9 mouse cellular contexts compared by ENCODE assay signal in the genomic region with DNA sequence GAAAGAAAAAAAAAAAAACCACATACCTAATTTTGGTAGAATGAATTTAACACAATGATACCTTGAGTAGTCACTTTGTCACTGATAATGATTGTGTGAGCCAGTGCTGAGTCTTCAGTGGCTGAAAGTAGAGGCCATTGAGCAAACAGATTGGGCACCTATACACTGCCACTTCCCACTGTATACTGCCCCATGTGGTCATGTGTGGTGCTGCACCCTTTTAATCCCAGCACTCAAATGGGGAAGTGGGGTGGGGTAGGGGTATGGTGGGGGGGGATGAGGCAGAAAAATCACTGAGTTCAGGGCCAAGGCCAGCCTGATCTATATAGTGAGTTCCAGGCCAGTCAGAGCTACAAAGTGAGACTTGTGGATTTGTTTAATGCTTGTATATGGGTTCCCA. TPM values are rescaled to one million over a fixed set of nuclear protein-coding genes. Genes with fewer than 3 reads are reported as not detected.
DNase-seq lines count a peak whose midpoint lies in the region; ATAC-seq and TF ChIP-seq lines count a peak whose summit lies in the region.
"Had no signal": no experiment of that assay in that cellular context is flagged by ENCODE, and none has a peak within 500 bp of the region (broad histone marks: within the 10 kb centered on the region; RNA-seq: fewer than 3 reads in every experiment).

No protein-coding gene starts in this region.

- TF ChIP-seq CTCF in heart, postnatal 0 days (IDR thresholded peaks at IDR 0.05; ENCODE audit: low read depth) = peak; percentile 65
- TF ChIP-seq CTCF in hindbrain, postnatal 0 days (IDR thresholded peaks at IDR 0.05; ENCODE audit: low read depth) = peak; percentile 75
- peak; percentile 75 for TF ChIP-seq CTCF in midbrain, postnatal 0 days (IDR thresholded peaks at IDR 0.05)

- H3K27ac ChIP-seq in heart, postnatal 0 days (ENCODE audit: low read depth) = no peak overlapping the region
- no peak overlapping the region for H3K27ac ChIP-seq in hindbrain, postnatal 0 days
- no peak overlapping the region for H3K27ac ChIP-seq in midbrain, postnatal 0 days (ENCODE audit: low read depth, low read length)
- H3K27ac ChIP-seq: stomach, embryonic 15.5 days had no signal

- H3K36me3 ChIP-seq in heart, postnatal 0 days (replicated peaks; ENCODE audit: control insufficient read depth, insufficient read depth, low read length) = 0 out of 2 replicates have a peak, but pooled peaks cover 5% of the 10 kb centered on the region
- H3K36me3 ChIP-seq in hindbrain, postnatal 0 days (ENCODE audit: insufficient read depth, low read length) = peaks cover 13% of the 10 kb centered on the region; the same call in 1 of the 2 replicates
- peaks cover 18% of the 10 kb centered on the region for H3K36me3 ChIP-seq in midbrain, postnatal 0 days (ENCODE audit: insufficient read depth, low read length)
- H3K36me3 ChIP-seq: stomach, embryonic 15.5 days had no signal

- no peaks in the 10 kb centered on the region for H3K4me1 ChIP-seq in heart, postnatal 0 days (ENCODE audit: control insufficient read depth, insufficient read depth)
- H3K4me1 ChIP-seq in hindbrain, postnatal 0 days (ENCODE audit: insufficient read depth, low read length) = no peaks in the 10 kb centered on the region
- no peaks in the 10 kb centered on the region for H3K4me1 ChIP-seq in midbrain, postnatal 0 days (ENCODE audit: insufficient read depth, low read length)
- H3K4me1 ChIP-seq: stomach, embryonic 15.5 days had no signal

- H3K4me2 ChIP-seq in heart, postnatal 0 days (ENCODE audit: low read depth, low read length) = no peak overlapping the region
- H3K4me2 ChIP-seq in hindbrain, postnatal 0 days (ENCODE audit: low read depth, low read length) = no peak overlapping the region
- H3K4me2 ChIP-seq in midbrain, postnatal 0 days (ENCODE audit: low read depth, low read length, poor library complexity, severe bottlenecking) = no peak overlapping the region
- H3K4me2 ChIP-seq: stomach, embryonic 15.5 days had no signal

- H3K4me3 ChIP-seq in heart, postnatal 0 days (ENCODE audit: low read depth, low read length) = no peak overlapping the region
- no peak overlapping the region for H3K4me3 ChIP-seq in hindbrain, postnatal 0 days (ENCODE audit: low read length)
- no peak overlapping the region for H3K4me3 ChIP-seq in midbrain, postnatal 0 days (ENCODE audit: low read depth, low read length)
- H3K4me3 ChIP-seq: stomach, embryonic 15.5 days had no signal

- TF ChIP-seq EP300 in heart, postnatal 0 days (IDR thresholded peaks at IDR 0.05; ENCODE audit: low read depth) = no peak

- DNase-seq in heart, postnatal 0 days (ENCODE audit: low spot score) = no peak
- no peak for DNase-seq in heart, adult 8-10 months (ENCODE audit: low spot score)
- DNase-seq in 416B (ENCODE audit: low read depth) (peak; percentile 68), NIH3T3 (ENCODE audit: low read depth) (peak; percentile 31)
- DNase-seq in hindbrain, postnatal 0 days (ENCODE audit: low spot score) = peak; percentile 46
- peak; percentile 15 for DNase-seq in midbrain, postnatal 0 days (ENCODE audit: low spot score)
- DNase-seq in urinary bladder, adult 18-20 months (ENCODE audit: low spot score in 2 of 2) = no peak
- no peak for DNase-seq in ovary, adult 18-20 months (ENCODE audit: low spot score)

- H3K9ac ChIP-seq in heart, postnatal 0 days (replicated peaks; ENCODE audit: low read depth, low read length) = no peak overlapping the region
- H3K9ac ChIP-seq in hindbrain, postnatal 0 days (replicated peaks; ENCODE audit: low read length) = no peak overlapping the region
- H3K9ac ChIP-seq in midbrain, postnatal 0 days (replicated peaks; ENCODE audit: low read length, poor library complexity, severe bottlenecking) = no peak overlapping the region
- H3K9ac ChIP-seq: stomach, embryonic 15.5 days had no signal

- ATAC-seq in heart, postnatal 0 days (ENCODE audit: insufficient read depth, low read depth) = no peak
- peak; percentile 68; the same call in 1 of the 2 replicates for ATAC-seq in hindbrain, postnatal 0 days
- ATAC-seq in midbrain, postnatal 0 days (ENCODE audit: low FRiP score) = no peak

- no peaks in the 10 kb centered on the region for H3K9me3 ChIP-seq in heart, postnatal 0 days (replicated peaks; ENCODE audit: control insufficient read depth, low read length)
- no peaks in the 10 kb centered on the region for H3K9me3 ChIP-seq in hindbrain, postnatal 0 days (ENCODE audit: low read length)
- no peaks in the 10 kb centered on the region for H3K9me3 ChIP-seq in midbrain, postnatal 0 days (ENCODE audit: low read length)
- H3K9me3 ChIP-seq: stomach, embryonic 15.5 days had no signal

- no peaks in the 10 kb centered on the region for H3K27me3 ChIP-seq in heart, postnatal 0 days (ENCODE audit: control insufficient read depth, insufficient read depth, low read length)
- H3K27me3 ChIP-seq in hindbrain, postnatal 0 days (ENCODE audit: insufficient read depth, low read length) = no peaks in the 10 kb centered on the region
- H3K27me3 ChIP-seq in midbrain, postnatal 0 days (ENCODE audit: insufficient read depth, low read length) = no peaks in the 10 kb centered on the region
- H3K27me3 ChIP-seq: stomach, embryonic 15.5 days had no signal

RNA-seq across cellular contexts. Expression of a gene that starts 8.2 kb away (rescaled TPM):
- 1.7 and 1.9 TPM in 2 replicates for total RNA-seq in heart, postnatal 0 days (2014; rRNA removed; ENCODE audit: low replicate concordance)
- polyA plus RNA-seq in heart, postnatal 0 days (2015; fragmentation: Nextera tagmentation; extraction: Ambion mirVana) = 0.31 and 0.48 TPM in 2 replicates
- total RNA-seq in heart, adult 8-10 months (2022) = under 1 TPM; 0.37 to 0.82 (median 0.63) TPM
- 6.4 and 8.4 TPM in 2 replicates for total RNA-seq in hindbrain, postnatal 0 days (2014; rRNA removed)
- polyA plus RNA-seq in hindbrain, postnatal 0 days (2015; fragmentation: Nextera tagmentation; extraction: Ambion mirVana) = 2.1 and 3.1 TPM in 2 replicates
- total RNA-seq in midbrain, postnatal 0 days (2014; rRNA removed) = 12.1 and 18.1 TPM in 2 replicates
- polyA plus RNA-seq in midbrain, postnatal 0 days (2015; fragmentation: Nextera tagmentation; extraction: Ambion mirVana) = 2.2 and 2.8 TPM in 2 replicates

RNA-seq across cellular contexts. Expression of a gene that starts 8.4 kb away (rescaled TPM):
- 31.9 and 35.1 TPM in 2 replicates for total RNA-seq in heart, postnatal 0 days (2014; rRNA removed; ENCODE audit: low replicate concordance)
- 53.8 and 55.9 TPM in 2 replicates for polyA plus RNA-seq in heart, postnatal 0 days (2015; fragmentation: Nextera tagmentation; extraction: Ambion mirVana)
- 10 to 100 TPM; 16.1 to 24.6 (median 19.7) TPM for total RNA-seq in heart, adult 8-10 months (2022)
- total RNA-seq in hindbrain, postnatal 0 days (2014; rRNA removed) = 48.2 and 54.2 TPM in 2 replicates
- 91.5 and 92.0 TPM in 2 replicates for polyA plus RNA-seq in hindbrain, postnatal 0 days (2015; fragmentation: Nextera tagmentation; extraction: Ambion mirVana)
- 56.9 and 72.5 TPM in 2 replicates for total RNA-seq in midbrain, postnatal 0 days (2014; rRNA removed)
- 99.2 and 101 TPM in 2 replicates for polyA plus RNA-seq in midbrain, postnatal 0 days (2015; fragmentation: Nextera tagmentation; extraction: Ambion mirVana)

RNA-seq across cellular contexts. Expression of a gene that starts 20.1 kb away (rescaled TPM):
- total RNA-seq in heart, postnatal 0 days (2014; rRNA removed; ENCODE audit: low replicate concordance) = 208 and 280 TPM in 2 replicates
- polyA plus RNA-seq in heart, postnatal 0 days (2015; fragmentation: Nextera tagmentation; extraction: Ambion mirVana) = 273 and 276 TPM in 2 replicates
- total RNA-seq in heart, adult 8-10 months (2022) = 100 to 1,000 TPM; 103 to 122 (median 108) TPM
- 139 and 149 TPM in 2 replicates for total RNA-seq in hindbrain, postnatal 0 days (2014; rRNA removed)
- polyA plus RNA-seq in hindbrain, postnatal 0 days (2015; fragmentation: Nextera tagmentation; extraction: Ambion mirVana) = 239 and 241 TPM in 2 replicates
- total RNA-seq in midbrain, postnatal 0 days (2014; rRNA removed) = 161 and 180 TPM in 2 replicates
- polyA plus RNA-seq in midbrain, postnatal 0 days (2015; fragmentation: Nextera tagmentation; extraction: Ambion mirVana) = 229 and 230 TPM in 2 replicates

RNA-seq across cellular contexts. Expression of a gene that starts 37.1 kb away (rescaled TPM):
- 38.4 and 60.6 TPM in 2 replicates for total RNA-seq in heart, postnatal 0 days (2014; rRNA removed; ENCODE audit: low replicate concordance)
- polyA plus RNA-seq in heart, postnatal 0 days (2015; fragmentation: Nextera tagmentation; extraction: Ambion mirVana) = 17.3 and 17.8 TPM in 2 replicates
- 10 to 100 TPM; 19.7 to 28.9 (median 23.3) TPM for total RNA-seq in heart, adult 8-10 months (2022)
- 53.3 and 57.9 TPM in 2 replicates for total RNA-seq in hindbrain, postnatal 0 days (2014; rRNA removed)
- 18.1 and 20.0 TPM in 2 replicates for polyA plus RNA-seq in hindbrain, postnatal 0 days (2015; fragmentation: Nextera tagmentation; extraction: Ambion mirVana)
- 58.7 and 59.6 TPM in 2 replicates for total RNA-seq in midbrain, postnatal 0 days (2014; rRNA removed)
- 16.8 and 17.7 TPM in 2 replicates for polyA plus RNA-seq in midbrain, postnatal 0 days (2015; fragmentation: Nextera tagmentation; extraction: Ambion mirVana)

RNA-seq across cellular contexts. Expression of a gene that starts 40.1 kb away (rescaled TPM):
- total RNA-seq in heart, postnatal 0 days (2014; rRNA removed; ENCODE audit: low replicate concordance) = 34.3 and 39.9 TPM in 2 replicates
- polyA plus RNA-seq in heart, postnatal 0 days (2015; fragmentation: Nextera tagmentation; extraction: Ambion mirVana) = 18.0 and 20.6 TPM in 2 replicates
- 10 to 100 TPM; 24.8 to 31.0 (median 29.0) TPM for total RNA-seq in heart, adult 8-10 months (2022)
- total RNA-seq in hindbrain, postnatal 0 days (2014; rRNA removed) = 88.2 and 91.7 TPM in 2 replicates
- polyA plus RNA-seq in hindbrain, postnatal 0 days (2015; fragmentation: Nextera tagmentation; extraction: Ambion mirVana) = 36.7 and 38.3 TPM in 2 replicates
- 76.1 and 99.3 TPM in 2 replicates for total RNA-seq in midbrain, postnatal 0 days (2014; rRNA removed)
- polyA plus RNA-seq in midbrain, postnatal 0 days (2015; fragmentation: Nextera tagmentation; extraction: Ambion mirVana) = 40.0 and 41.6 TPM in 2 replicates

Comparison
In these comparisons a context has a peak if more than half of its experiments do, and no peak if none do; other contexts are left out.
1. DNase-seq: peak in 416B (single experiment), NIH3T3 (single experiment), hindbrain, postnatal 0 days (single experiment) and midbrain, postnatal 0 days (single experiment); none in heart, postnatal 0 days (single experiment), heart, adult 8-10 months (single experiment), urinary bladder, adult 18-20 months (0 of 2) and ovary, adult 18-20 months (single experiment).
2. Peak in every context shown above with its lines, with median percentiles within 50 percentile points of each other: CTCF ChIP-seq.